Mouse (Mus musculus) forebrain, embryonic 14.5 days (tissue): ENCODE measurements around the gene Ost4. TPM values are rescaled to one million over a fixed set of nuclear protein-coding genes. Genes with fewer than 3 reads are reported as not detected.

ENCODE experiments used
- ATAC-seq: fragments of 200-750 bp; cut with Nextera tagmentation; 2 replicates; pipeline ENCODE4 v1.8.0; 2017; ENCODE audit warnings: mild to moderate bottlenecking, moderate library complexity
- DNase-seq: peaks from one replicate; pipeline ENCODE4 v3.0.0-alpha.2; 2015; ENCODE audit warnings: low spot score
- H3K27ac ChIP-seq: fragments of 300-500 bp; sonication (generic); 2 replicates; pipeline ENCODE4 v1.5.1; 2014; ENCODE audit warnings: low read depth, mild to moderate bottlenecking, control low read depth, low read length, moderate library complexity
- H3K27me3 ChIP-seq: fragments of 300-500 bp; sonication (generic); replicated peaks from 2 replicates; pipeline ENCODE4 v1.6.1; 2014; ENCODE audit warnings: low read length, control low read depth, mixed read lengths; ENCODE audit not compliant: control insufficient read depth, insufficient read depth
- H3K36me3 ChIP-seq: fragments of 300-500 bp; sonication (generic); 2 replicates; pipeline ENCODE4 v1.6.1; 2014; ENCODE audit warnings: low read length, control low read depth; ENCODE audit not compliant: control insufficient read depth, insufficient read depth
- H3K4me1 ChIP-seq: fragments of 300-500 bp; sonication (generic); 2 replicates; pipeline ENCODE4 v1.6.1; 2014; ENCODE audit warnings: antibody characterized with exemption, low read length, control low read depth; ENCODE audit not compliant: control insufficient read depth, insufficient read depth
- H3K4me2 ChIP-seq: fragments of 300-500 bp; sonication (generic); 2 replicates; pipeline ENCODE4 v1.6.1; 2014; ENCODE audit warnings: mild to moderate bottlenecking, control low read depth, low read length
- H3K4me3 ChIP-seq: fragments of 300-500 bp; sonication (generic); 2 replicates; pipeline ENCODE4 v1.5.1; 2014; ENCODE audit warnings: low read depth, low read length, control low read depth
- H3K9ac ChIP-seq: fragments of 300-500 bp; sonication (generic); 2 replicates; pipeline ENCODE4 v1.6.1; 2014; ENCODE audit warnings: mild to moderate bottlenecking, low read length, control low read depth, moderate library complexity
- H3K9me3 ChIP-seq: fragments of 300-500 bp; sonication (generic); replicated peaks from 2 replicates; pipeline ENCODE4 v1.6.1; 2016; ENCODE audit warnings: low read length, control low read depth, mixed read lengths; ENCODE audit not compliant: control insufficient read depth
- WGBS: fragments of 180-500 bp; shearing (Covaris S2); extraction: QIAGEN DNeasy Blood & Tissue Kit; methylation state at CpG from one replicate; pipeline ENCODE4 v1.1.7; 2014; 5-methylcytosine and 5-hydroxymethylcytosine counted together
- polyA plus RNA-seq: library from polyadenylated mRNA; unstranded; fragments of >200 nt; fragmentation: Nextera tagmentation; extraction: Ambion mirVana; gene quantifications from 2 replicates; pipeline ENCODE4 v1.2.1, GENCODE M21; 2014

Gene Ost4
- polyA plus RNA-seq, 1 experiment from 2014 or later = 340 TPM

GRCm38 (mm10) chr5:30919831-30920614 is 12.4 kb upstream of the Ost4 start:
- ATAC-seq = no peak
- no peak overlapping the region for H3K4me3 ChIP-seq
- H3K27ac ChIP-seq = no peak overlapping the region
- 52% methylated on average over 11 of the region's 11 CpGs for WGBS
- H3K36me3 ChIP-seq = no peaks in the 10 kb centered on the region
- H3K27me3 ChIP-seq = no peaks in the 10 kb centered on the region
- H3K4me2 ChIP-seq = no peak overlapping the region
- H3K9me3 ChIP-seq = no peaks in the 10 kb centered on the region
- no peak overlapping the region for H3K9ac ChIP-seq
- H3K4me1 ChIP-seq = peaks cover 15% of the 10 kb centered on the region; the same call in 1 of the 2 replicates
- no peak for DNase-seq

- no peaks in the 10 kb centered on the region for H3K9me3 ChIP-seq
- whole genome bisulfite sequencing = 80% methylated on average over 8 of the region's 8 CpGs
- no peak overlapping the region for H3K9ac ChIP-seq
Measured at GRCm38 (mm10) chr5:30918691-30919090, 11.1 kb upstream of the Ost4 start.

GRCm38 (mm10) chr5:30917891-30918670 is 10.5 kb upstream of the Ost4 start:
- Histone ChIP-seq H3K27ac (no peak overlapping the region), H3K36me3 (no peaks in the 10 kb centered on the region), H3K4me2 (no peak overlapping the region), H3K4me1 (peaks cover 16% of the 10 kb centered on the region), H3K9ac (peak overlapping the region; percentile 8; the same call in 1 of the 2 replicates), H3K27me3 (no peaks in the 10 kb centered on the region), H3K9me3 (no peaks in the 10 kb centered on the region), H3K4me3 (no peak overlapping the region)
- no peak for DNase-seq
- 84% methylated on average over 31 of the region's 31 CpGs for WGBS
- no peak for ATAC-seq

More at GRCm38 (mm10) chr5:30918691-30919090, 11.1 kb upstream of the Ost4 start:
- no peaks in the 10 kb centered on the region for H3K36me3 ChIP-seq
- H3K27ac ChIP-seq = no peak overlapping the region
- peaks cover 15% of the 10 kb centered on the region; the same call in 1 of the 2 replicates for H3K4me1 ChIP-seq
- no peak overlapping the region for H3K4me3 ChIP-seq
- no peak overlapping the region for H3K4me2 ChIP-seq
- ATAC-seq = no peak
- DNase-seq = no peak
- H3K27me3 ChIP-seq = no peaks in the 10 kb centered on the region

GRCm38 (mm10) chr5:30917348-30917747 is 9.8 kb upstream of the Ost4 start:
- H3K36me3 ChIP-seq = no peaks in the 10 kb centered on the region
- ATAC-seq = no peak

GRCm38 (mm10) chr5:30916841-30917240 is 9.3 kb upstream of the Ost4 start:
- DNase-seq = no peak
- Histone ChIP-seq H3K4me2 (no peak overlapping the region), H3K9ac (no peak overlapping the region), H3K9me3 (no peaks in the 10 kb centered on the region), H3K36me3 (no peaks in the 10 kb centered on the region), H3K4me3 (no peak overlapping the region), H3K4me1 (peaks cover 20% of the 10 kb centered on the region), H3K27me3 (no peaks in the 10 kb centered on the region), H3K27ac (no peak overlapping the region; the same call in 1 of the 2 replicates)
- WGBS = 92% methylated on average over 9 of the region's 9 CpGs
- ATAC-seq = no peak

More at GRCm38 (mm10) chr5:30917348-30917747, 9.8 kb upstream of the Ost4 start:
- no peak for DNase-seq
- H3K9ac ChIP-seq = no peak overlapping the region
- H3K27me3 ChIP-seq = no peaks in the 10 kb centered on the region
- no peak overlapping the region for H3K4me2 ChIP-seq
- H3K27ac ChIP-seq = no peak overlapping the region
- H3K4me3 ChIP-seq = no peak overlapping the region
- 89% methylated on average over 11 of the region's 11 CpGs for WGBS
- H3K4me1 ChIP-seq = peaks cover 23% of the 10 kb centered on the region
- H3K9me3 ChIP-seq = no peaks in the 10 kb centered on the region

GRCm38 (mm10) chr5:30915974-30916433 is 8.4 kb upstream of the Ost4 start:
- Histone ChIP-seq H3K9me3 (no peaks in the 10 kb centered on the region), H3K9ac (no peak overlapping the region), H3K27ac (0 out of 2 replicates have a peak overlapping the region, but pooled peaks have one; percentile 11), H3K36me3 (no peaks in the 10 kb centered on the region), H3K4me3 (no peak overlapping the region), H3K4me1 (peaks cover 17% of the 10 kb centered on the region), H3K4me2 (peak overlapping the region; percentile 31; the same call in 1 of the 2 replicates), H3K27me3 (no peaks in the 10 kb centered on the region)
- under 1% methylated on average over 7 of the region's 7 CpGs for WGBS
- ATAC-seq (peak; percentile 92), DNase-seq (peak; percentile 99)

GRCm38 (mm10) chr5:30915456-30915855 is 7.9 kb upstream of the Ost4 start:
- Histone ChIP-seq H3K9me3 (no peaks in the 10 kb centered on the region), H3K27ac (0 out of 2 replicates have a peak overlapping the region, but pooled peaks have one; percentile 2), H3K27me3 (no peaks in the 10 kb centered on the region), H3K36me3 (no peaks in the 10 kb centered on the region), H3K4me2 (peak overlapping the region; percentile 12; the same call in 1 of the 2 replicates), H3K4me3 (no peak overlapping the region), H3K9ac (no peak overlapping the region), H3K4me1 (peaks cover 14% of the 10 kb centered on the region)
- DNase-seq (no peak), ATAC-seq (peak; percentile 35)
- WGBS = 75% methylated on average over 9 of the region's 9 CpGs

- Histone ChIP-seq H3K4me3 (no peak overlapping the region), H3K4me1 (peaks cover 13% of the 10 kb centered on the region), H3K4me2 (0 out of 2 replicates have a peak overlapping the region, but pooled peaks have one; percentile 3), H3K27me3 (no peaks in the 10 kb centered on the region), H3K9ac (peak overlapping the region; percentile 29; the same call in 1 of the 2 replicates), H3K36me3 (no peaks in the 10 kb centered on the region), H3K27ac (no peak overlapping the region), H3K9me3 (no peaks in the 10 kb centered on the region)
- WGBS = 84% methylated on average over 6 of the region's 6 CpGs
- ATAC-seq (no peak), DNase-seq (no peak)
Measured at GRCm38 (mm10) chr5:30914849-30915248, 7.3 kb upstream of the Ost4 start.
